In the genomic region with DNA sequence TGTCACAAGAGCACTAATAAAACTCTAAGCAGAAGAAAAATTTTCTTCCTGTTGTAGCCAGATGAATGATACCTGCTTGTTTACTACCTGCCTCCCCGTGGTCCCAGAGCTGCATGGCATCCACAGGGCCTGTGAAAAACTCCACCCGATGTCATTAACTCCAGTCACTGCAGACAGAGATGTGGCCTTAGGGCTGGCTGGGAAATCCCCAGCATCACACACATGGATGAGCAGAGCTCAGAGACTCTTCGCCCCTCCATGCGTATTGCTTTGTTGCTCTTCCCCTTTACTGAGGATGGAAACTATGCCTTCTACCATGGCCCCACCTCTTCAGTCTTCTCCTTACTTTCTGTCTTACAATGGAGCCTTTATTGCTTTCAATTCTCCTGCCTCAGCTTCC, we compare ENCODE assay signal across 18 mouse cellular contexts. TPM values are rescaled to one million over a fixed set of nuclear protein-coding genes. Genes with fewer than 3 reads are reported as not detected.
DNase-seq lines count a peak whose midpoint lies in the region; ATAC-seq lines count a peak whose summit lies in the region.
"Had no signal": no experiment of that assay in that cellular context is flagged by ENCODE, and none has a peak within 500 bp of the region (broad histone marks: within the 10 kb centered on the region; RNA-seq: fewer than 3 reads in every experiment).

No protein-coding gene starts in this region.

- ATAC-seq in megakaryocyte, adult 5-6 weeks (ENCODE audit: poor library complexity, severe bottlenecking): peak; percentile 45; the same call in 1 of the 2 replicates
- ATAC-seq: forebrain, embryonic 15.5 days; midbrain, embryonic 16.5 days had no signal

- DNase-seq in embryo, embryonic 11 days: peak; percentile 28
- DNase-seq in embryo, embryonic 10 days (ENCODE audit: low spot score): no peak
- DNase-seq in B cell, adult 2 months: peak; percentile 76 to 81
- peak; percentile 20 for DNase-seq in spleen, adult 12 weeks (ENCODE audit: low spot score)
- DNase-seq in urinary bladder, postnatal 25 days (ENCODE audit: low spot score): no peak
- DNase-seq in thymus, postnatal 25 days: no peak
- no peak for DNase-seq in layer of hippocampus, adult 18-20 months (ENCODE audit: low spot score in 2 of 2)
- DNase-seq: adrenal gland, postnatal 10 days; cerebellum, adult 8-10 months; gastrocnemius, adult 2 months; heart, adult 18-20 months; heart, postnatal 10 days; lung, postnatal 4 days; right cerebral cortex, postnatal 25 days; thymus, adult 2 months had no signal

RNA-seq across cellular contexts. Expression of a gene that starts 55.5 kb away (rescaled TPM):
- total RNA-seq in megakaryocyte, adult 5-6 weeks (2015): 1.2 TPM in 1 of 2 replicates, not detected in the other
- not detected in 2 replicates for total RNA-seq in megakaryocyte, adult 5-6 weeks (2017)
- 10 to 100 TPM; 10.4 to 10.6 TPM for total RNA-seq in layer of hippocampus, adult 18-20 months (2021)

Comparison
In these comparisons a context has a peak if more than half of its experiments do, and no peak if none do; other contexts are left out.
1. DNase-seq: peak in embryo, embryonic 11 days (single experiment), B cell, adult 2 months (2 of 2) and spleen, adult 12 weeks (single experiment); none in embryo, embryonic 10 days (single experiment), urinary bladder, postnatal 25 days (single experiment), thymus, postnatal 25 days (single experiment) and layer of hippocampus, adult 18-20 months (0 of 2).
2. RNA of a gene that starts 55.5 kb away (total RNA-seq): 10.4 to 10.6 TPM in layer of hippocampus, adult 18-20 months; 1.2 TPM in megakaryocyte, adult 5-6 weeks; every median in the first group is over 4 times any median in the second.